Mouse (Mus musculus) thymus, postnatal 36 days (tissue): ENCODE measurements at regions not wholly inside any gene's neighbourhood (a gene's known extent, or its start where the extent isn't known, plus 50 kb on each side); places are given as distances from the start of the nearest gene placed in this dataset.

Source experiments
- DNase-seq, 2 experiments: peaks; one replicate each; pipeline ENCODE4 v3.0.0; 2022; ENCODE audit warnings: mixed read lengths in 2 of 2

DNA sequence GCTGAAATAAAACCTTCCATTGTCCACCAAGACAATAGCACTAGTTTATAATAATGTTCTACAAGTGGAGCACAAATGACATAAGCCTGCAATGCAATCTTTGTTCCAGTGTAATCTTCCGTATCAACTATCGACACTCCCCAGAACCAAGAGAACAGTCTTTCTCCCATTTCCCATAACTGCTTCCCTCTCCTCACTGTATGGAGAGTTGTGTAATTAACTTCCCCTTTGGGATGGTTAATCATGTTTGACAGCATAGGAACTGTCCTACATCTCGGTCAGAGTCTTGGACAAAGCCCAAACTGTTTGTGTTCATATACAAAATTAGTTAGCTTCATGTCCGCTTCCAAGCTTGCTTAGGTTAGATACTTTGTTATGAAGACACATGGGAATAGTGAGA lies 225.8 kb upstream of the Marcks start:
- DNase-seq, result no peak

DNA sequence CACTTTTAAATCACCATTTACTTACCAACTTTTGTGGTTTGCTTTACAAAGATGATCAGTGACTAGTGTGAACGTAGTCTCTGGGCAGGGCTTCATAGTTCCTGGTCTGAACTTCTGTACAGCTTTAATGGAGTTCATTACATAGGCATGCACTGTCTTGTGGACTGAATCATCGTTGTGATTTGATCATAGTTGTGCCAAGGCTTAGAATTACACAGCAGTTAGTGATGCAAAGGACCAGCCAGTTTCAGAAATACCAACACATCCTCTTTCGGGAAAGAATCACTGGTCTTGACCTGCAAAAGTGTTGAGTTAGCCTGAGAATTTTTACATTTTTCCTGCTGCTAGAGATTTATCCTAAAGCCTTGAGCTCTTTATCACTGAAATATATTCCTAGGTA lies 222.3 kb upstream of the Marcks start:
- DNase-seq, result no peak

DNA sequence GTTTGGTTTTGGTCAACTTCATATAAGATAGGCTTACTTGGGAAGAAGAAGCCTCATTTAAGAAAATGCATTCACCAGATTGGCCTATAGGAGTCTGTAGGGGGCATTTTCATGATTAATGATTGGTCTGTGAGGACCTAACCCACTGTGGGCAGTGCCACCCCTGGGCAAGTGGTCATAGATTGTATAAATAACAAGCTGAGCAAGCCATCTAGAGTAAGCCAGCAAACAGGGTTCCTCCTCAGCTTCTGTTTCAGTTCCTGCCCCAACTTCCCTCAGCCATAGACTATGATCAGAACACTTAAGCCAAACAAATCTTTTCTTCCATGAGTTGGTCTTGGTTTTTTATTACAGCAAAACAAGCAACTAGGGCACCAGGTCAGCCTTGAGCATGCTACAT lies 220.2 kb upstream of the Marcks start:
- no peak for DNase-seq

DNA sequence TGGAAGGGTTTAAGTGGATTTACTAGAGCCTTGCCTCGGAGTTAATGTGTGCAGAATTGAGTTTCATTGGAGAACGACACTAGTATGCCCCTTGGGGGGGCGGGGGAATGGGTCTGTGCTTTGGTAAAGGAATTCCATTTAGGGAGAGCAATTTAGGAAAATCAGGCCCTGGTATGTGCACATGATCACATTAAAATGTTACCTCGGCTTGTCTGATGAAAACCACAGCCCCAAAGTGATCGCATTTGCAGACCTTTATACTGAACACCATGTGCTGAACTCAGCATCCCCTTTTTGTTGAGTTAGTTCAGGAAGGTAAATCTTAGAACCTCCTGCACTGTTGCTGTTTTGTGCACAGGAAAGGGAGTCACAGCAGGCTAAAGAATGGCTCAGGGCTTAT lies 219.6 kb upstream of the Marcks start:
- DNase-seq, result no peak

DNA sequence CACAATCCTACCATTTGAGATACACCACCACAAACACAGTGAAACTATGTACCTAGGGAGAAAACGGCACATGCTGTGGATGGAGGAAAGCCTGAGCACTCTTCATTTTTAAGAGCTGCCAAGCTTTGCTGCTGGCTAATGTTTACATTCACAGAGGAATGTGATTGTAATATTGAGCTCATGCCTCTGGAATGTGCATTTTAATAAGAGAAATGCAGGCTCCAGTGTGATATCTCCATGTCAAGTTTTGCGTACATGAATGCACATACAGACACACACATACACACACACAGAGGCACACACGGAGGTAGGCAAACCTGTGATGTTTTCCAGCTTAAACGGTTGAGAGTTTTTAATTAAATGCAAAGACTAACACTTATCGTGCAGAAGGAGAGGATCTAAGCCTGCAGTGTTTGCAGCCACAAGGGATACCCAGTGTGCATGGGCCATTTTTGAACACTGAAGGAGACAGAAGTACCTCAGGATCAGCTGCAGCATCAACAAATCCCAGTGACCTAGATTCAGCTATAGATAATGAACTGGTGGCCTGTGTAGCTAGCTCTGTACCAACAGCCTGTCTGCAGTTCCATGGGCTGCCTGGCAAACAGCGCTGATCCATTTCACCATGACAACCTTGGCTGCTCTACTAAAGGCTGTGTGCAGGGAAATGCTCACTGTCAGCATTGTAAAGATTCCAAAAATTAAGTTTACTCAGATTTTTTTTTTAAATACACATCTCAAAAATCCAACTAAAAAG lies 218.8 kb upstream of the Marcks start:
- DNase-seq, result no peak

DNA sequence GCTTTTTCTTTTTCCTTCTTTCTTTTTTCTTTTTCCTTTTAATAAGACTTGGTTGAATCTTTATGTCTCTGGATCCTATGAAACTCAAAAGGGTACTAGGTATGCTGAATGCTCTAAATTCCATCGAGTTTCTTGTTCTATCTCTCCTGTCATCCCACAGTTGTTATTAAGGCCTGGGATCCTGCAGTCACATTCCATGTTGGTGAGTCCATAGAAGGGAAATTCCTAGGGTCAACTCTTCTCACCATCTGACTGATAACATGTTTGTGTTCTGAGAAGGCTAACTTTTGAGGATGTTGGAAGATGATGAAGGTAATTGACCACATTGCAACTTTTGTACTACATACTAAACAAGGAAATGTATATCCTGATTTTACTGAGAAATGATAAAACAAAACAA lies 210.5 kb upstream of the Marcks start:
- no peak for DNase-seq

DNA sequence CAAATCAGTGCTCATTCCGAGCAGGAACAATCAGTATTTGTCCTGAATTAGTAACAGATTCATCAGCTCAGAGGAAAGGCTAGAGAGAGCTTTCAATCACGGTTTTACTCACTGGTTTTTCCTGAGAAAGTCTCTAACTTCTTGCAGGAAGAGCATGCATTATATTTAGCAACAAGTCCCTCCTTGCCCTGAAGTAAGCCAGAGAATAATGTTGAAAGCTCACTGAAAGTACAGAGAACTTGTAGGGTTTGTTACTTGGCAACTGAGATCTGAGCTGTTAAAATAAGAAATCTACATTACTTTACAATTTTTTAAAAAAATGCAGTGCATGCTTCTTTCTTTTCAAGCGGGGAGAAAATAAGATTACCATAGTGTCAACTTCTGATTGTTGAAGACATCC lies 209.7 kb upstream of the Marcks start:
- DNase-seq, result no peak

DNA sequence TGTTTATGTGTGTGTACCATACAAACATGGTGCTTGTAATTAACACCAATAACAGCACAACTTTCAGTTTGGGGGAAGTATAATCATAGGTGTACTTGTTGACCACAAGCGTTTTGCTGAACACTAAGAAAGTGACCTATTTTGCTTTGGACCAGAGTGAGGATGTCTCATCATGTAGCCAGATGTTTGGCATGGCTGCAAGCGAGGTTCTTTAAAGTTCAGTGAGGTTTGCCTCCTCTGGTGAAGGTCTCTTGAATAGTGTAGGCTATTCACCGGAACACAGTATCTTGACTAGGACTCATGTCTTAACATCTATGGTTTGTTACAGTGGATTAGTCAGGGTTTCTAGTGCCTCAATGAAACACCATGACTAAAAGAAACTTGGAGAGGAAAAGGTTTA lies 208.9 kb upstream of the Marcks start:
- no peak for DNase-seq

DNA sequence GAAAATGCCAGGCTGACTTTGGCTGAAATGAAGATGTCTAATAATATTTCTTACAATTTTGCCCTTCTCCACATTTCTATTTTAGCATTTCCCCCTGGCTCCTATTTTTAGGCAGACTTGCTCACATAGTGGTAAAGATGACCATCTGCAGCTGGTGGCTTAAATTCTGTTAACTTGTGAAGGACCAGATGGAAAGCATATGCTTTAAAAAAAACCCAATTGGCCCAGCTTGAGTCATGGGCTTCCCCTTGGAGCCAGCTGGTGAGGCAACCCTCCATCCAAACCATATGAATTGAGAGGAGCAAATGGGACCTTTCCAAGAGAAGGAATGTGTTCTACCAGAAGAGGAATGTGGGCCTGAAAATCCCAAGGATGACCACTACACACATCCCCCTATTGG lies 204.0 kb upstream of the Marcks start:
- no peak for DNase-seq

DNA sequence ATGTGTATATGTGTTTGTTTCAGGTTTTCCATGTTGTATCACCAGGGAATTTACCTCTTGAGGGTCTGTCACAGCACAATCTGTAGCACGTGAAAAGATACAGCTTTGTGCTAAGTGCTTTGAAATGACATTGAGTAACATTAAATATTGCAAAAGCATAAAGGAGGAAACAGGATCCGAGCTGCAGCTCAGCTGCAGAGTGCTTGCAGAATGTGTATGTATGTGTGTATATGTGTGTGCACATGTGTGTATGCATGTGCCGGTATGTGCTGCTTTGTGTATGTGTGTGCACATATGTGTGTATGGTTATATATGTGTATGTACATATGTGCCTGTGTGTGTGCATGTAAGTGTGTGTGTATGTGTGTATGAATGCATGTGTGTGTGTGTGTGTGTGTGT lies 200.9 kb upstream of the Marcks start:
- DNase-seq, result no peak

DNA sequence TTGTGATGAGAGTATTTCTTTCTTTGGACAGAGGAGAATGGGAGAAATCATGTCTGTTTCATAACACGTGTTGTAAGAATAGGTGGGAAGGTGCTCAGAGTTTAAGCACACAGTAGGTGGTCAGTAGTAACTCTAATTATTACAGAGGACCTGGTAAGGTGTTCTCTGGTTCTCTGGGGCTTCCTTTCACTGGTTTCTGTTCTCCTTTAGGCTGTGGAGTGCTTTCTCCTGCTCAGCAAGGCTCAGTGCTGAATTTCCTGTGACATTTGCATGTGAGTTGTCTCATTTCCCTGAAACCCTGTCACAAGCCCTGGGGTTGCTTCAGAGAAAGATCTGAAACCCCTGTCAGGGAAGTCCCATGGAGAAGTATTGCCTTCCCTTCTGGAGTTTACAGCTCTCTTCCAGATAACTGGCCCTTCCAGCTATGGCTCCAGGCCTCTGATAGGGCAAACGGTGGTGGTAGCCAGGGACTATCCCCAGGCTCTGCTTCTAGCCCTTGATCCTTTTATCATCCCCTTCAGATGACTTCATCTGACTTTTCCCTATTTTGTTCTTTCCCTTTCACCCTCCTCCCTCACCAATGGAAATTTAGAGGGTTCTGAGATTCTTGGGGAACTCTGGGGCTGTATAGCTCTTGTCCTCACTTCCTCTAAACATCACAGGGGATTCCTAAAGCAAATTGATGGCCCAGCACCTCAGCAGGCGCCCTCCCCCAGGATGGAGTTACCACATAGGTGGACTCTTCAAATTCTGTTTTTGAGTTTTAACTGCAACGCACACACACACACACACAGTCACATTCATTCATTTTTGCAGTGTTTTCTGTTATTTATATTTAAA lies 199.6 kb upstream of the Marcks start:
- DNase-seq, result no peak

DNA sequence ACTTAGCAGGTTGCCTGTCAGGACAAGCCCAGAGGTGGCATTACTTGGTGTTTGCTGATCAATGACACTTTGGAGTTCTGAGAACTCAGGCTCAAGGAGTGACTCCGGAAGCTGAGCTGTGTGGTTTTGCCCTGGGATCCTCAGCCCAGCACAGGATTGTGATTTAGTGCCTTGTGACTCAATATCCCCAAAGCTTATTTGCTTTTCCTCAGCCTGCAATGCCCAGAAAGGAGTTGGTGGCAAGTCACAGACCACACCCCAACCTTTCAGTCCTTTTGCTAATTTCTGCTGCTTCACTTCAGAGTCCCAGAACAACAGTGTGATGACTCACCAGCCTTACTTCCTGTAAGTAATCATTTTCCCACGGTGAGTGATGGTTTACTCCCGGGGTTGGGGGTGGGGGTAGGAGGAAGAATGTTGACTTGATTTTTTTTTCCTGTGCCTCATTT lies 198.5 kb upstream of the Marcks start:
- peak in 1 of 2 experiments; percentile 27 for DNase-seq

DNA sequence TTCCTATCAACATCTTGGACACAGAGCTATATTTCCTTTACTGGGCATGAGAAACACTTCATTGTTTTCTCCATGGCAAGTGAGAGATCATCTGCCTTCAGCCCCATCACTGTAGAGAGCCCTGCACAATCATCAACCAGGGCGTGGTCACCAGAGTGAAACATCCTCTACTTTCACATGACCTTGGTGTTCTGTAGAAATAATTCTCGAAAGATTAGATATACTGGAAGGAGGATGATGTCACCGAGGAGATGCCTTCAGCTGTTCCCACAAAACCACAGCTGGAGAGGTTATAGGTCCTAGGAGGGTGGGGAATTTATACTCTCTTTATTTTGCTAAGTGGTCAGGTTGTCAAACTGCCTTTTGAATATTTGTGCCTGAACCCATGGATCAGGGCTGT lies 196.4 kb upstream of the Marcks start:
- DNase-seq, result no peak

DNA sequence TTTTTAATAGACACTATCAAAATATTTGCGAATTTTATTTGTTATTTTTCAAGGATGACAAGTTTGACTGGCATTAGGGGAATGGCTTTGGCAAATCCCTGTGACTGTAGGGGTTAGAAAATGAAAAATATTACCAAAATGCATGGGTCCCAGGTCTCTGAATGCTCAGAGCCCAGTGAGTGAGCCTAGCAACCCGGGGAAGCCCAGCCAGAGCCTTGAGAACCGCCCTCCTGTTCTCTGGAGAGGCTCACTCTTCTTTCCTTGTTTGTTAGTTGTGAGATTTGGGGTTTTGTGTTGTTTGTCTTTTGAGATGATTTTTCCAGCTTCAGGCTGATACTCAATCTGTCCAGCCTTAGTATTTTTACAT lies 187.4 kb upstream of the Marcks start:
- DNase-seq, result no peak

DNA sequence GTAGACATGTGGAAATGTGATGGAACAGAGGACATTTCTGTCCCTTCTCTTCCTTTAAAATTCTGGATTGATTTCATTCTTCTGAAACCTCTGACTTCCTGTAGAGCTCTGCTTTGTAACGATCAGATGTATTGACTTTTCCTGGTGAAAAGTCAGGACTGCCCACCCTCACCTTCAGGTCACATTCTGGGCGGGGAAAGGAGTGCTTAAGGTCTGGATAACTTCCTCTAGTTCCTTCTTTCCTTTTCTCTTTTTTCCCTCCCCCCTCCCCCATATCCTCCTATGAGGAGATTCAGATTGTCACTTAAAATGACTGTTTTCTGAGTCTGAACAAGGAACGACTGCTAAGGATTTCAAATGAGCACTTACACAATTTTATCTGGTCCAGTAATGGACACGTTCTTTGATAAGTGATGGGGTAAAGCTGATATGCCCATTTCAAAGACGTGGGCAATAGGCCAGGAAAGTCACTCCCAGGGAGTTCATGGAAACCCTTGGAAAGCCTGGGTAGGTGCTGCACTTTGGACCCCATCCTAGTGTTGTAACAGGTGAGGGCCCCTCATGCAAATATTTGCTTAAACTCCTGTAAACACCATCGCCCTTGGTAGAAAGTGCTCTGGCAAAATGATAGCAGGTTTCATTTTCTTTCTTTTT lies 186.9 kb upstream of the Marcks start:
- no peak for DNase-seq

DNA sequence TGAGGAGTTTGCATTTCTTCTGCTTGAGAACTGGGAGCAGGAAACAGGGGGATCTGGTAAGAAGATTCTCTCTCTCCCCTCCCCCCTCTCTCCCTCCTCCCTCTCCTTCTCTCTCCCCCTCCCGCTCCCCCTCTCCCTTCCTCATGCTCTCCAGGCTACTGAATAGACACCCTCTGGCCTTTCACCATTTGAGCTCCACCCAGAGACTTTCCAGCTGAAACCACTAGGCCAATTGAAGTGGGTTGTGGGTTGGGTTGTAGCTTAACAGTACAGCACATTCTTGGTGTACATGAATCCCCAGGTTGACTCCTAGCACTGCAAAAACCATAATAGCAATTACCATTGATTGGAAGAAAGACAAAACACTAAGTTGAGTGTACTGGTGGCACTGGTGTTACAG lies 185.0 kb upstream of the Marcks start:
- DNase-seq, result peak; percentile 36 to 53

DNA sequence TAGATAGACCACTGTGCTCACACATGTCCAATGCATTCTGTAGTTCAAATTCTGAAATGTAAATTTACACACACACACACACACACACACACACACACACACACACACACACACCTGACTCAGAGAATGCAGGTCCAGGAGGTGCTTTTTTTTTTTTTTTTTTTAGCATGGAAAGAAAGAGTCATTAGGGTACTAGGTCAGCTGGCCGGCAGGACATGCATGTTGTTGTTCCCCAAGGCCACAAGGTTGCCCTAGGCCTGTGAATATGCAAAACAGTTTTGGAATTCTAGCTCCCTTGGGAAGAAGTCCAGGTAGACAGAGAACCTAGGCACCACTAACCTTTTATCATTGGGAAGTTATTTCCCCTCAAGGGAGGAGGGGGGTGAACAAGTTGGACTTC lies 184.1 kb upstream of the Marcks start:
- no peak for DNase-seq

DNA sequence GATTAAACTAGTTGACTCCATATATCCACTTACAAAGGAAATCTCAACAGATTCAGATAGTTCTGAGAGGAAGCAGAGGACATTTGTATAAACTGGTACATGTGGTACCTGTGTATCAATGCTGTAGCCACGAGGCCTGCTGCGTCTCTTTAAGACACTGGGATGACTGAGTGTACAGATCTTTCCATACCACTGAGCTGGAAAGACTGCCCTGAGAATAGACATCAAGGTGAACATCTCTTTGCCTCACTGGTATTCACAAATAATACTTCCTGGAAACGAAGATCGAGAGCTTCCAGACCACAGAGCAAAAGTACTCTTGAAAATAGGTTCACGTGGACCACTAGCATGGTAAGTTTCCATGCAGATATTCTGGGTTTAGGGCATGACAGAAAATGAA lies 183.6 kb upstream of the Marcks start:
- DNase-seq, result no peak

DNA sequence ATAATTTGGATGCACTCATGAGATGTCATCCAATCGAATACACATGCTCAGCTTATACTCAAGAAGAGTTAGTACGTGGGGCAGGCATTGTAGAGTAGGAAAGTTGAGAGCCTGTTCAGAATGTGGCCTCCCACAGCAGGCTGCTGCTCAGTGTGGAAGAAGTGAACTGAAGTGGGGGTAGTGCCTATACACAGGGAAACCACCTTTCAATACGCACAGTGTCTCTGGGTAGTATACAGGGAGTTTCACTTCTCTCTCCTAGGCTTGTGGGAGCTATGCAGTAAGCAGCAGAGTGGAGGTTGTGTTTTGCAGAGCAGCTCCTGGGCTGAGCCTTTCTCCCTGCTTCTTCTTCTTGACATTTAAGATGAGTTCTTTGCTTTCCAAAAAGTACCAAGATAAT lies 182.5 kb upstream of the Marcks start:
- no peak for DNase-seq

DNA sequence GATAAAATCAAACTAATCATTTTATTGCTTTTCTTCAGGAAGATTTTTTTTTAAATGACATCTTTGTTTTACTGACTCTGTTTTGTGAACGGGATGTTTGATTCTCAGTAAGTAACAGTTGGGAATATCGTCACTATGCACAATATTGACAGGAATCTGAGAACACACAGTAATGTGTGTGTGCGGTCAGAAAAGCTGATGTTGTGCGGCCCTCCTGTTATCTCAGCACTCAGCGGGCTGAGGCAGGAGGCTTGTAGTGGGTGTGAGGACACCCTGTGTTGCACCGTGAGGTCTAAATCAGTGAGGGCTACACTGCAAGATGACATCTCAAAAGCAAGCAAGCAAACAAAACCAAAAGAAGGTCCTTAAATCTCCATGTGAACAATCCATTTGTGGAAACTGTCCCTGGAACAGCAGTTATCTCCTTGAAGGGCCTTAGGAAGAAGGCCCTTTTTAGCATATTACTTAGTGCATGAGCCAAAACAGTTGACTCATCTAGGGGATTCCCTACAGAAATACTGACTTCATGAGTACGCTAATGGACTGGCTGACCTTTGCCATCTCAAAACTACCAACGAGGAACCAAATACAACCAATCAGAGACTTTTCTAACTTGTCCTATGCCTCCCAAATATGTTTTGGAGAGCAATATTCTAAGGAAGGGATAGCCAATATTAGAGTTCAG lies 181.2 kb upstream of the Marcks start:
- DNase-seq, result no peak

DNA sequence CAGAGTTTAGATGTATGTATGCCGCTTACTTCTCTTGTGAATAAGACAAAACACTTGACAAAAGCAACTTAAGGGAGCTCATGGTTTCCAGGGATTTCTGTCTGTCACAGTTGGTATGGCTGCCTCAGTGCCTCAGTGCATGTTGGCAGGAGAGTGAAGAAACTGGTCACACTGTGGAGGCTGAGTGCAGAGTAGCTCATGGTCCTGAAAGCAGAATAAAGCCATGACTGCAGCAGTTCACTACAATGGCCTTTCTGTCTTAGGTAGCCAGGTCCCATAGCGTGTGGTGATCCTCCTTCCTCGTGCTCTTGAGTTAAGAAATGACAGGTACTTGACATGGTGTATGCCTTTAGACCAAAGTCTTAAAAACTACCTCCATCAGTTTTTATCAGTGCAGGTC lies 178.0 kb upstream of the Marcks start:
- DNase-seq, result no peak

DNA sequence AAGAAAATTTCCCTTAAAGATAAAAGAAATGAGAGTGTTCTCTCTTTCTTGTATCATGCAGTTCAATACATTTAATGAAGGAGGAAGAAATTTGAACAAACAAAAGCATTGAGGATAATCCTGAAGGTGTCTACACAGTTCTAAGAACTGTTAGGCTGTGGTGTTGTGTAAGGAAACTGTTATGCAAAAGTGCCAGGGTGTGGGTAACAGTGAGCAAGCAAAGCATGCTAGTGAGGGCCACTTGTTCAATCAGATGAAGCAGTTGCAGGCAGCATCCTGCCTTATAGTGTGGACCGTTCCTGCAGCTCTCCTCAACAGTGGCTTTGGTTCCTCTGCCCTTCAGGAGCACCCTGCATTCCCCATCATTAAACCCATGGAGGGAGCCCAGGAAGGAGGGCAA lies 177.1 kb upstream of the Marcks start:
- DNase-seq, result no peak

DNA sequence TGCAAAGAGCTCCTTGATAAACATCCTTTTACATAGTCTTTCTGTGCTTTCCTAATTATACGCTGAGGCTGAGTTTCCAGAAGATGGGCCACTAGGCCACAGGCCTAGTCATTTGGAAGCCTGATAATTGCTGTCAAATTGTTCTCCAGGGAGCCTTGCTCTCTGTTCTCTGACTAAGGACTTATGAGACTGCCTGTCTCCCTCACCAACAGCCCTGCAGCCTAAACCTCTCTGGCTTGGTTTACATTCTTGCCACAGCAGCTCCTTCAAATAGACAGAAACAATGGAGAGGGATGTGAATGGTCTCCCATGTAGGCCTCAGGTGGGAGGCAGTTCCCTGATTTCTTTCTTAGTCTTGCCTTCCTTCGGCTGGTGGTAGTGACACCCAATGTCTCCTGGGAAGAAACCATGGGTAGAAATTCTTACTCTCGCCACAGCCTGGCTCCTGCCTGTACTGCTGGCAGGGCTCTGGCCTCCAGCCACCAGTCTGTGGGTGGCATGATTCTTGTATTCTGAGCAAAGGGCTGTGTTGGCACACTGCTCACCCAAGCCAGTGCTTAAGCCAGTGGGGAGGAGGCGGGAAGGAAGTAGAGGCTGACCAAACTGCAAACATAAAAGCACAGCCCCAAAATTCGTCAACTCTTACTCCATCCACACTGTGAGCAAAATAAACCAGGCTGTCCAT lies 176.2 kb upstream of the Marcks start:
- no peak for DNase-seq
